Mouse (Mus musculus) hindbrain, embryonic 10.5 days (tissue): ENCODE measurements around the gene Pigf. TPM values are rescaled to one million over a fixed set of nuclear protein-coding genes. Genes with fewer than 3 reads are reported as not detected.
A peak's percentile ranks its signal among the peaks of the same experiment; 100 is the strongest.

Source experiments
- DNase-seq: peaks from one replicate; pipeline ENCODE4 v3.0.0-alpha.2; 2017; ENCODE audit warnings: low spot score
- H3K27ac ChIP-seq: fragments of 300-500 bp; sonication (generic); 2 replicates; pipeline ENCODE4 v1.5.1; 2016; ENCODE audit warnings: mild to moderate bottlenecking, moderate library complexity
- H3K27me3 ChIP-seq: fragments of 300-500 bp; sonication (generic); 2 replicates; pipeline ENCODE4 v1.6.1; 2016; ENCODE audit warnings: mild to moderate bottlenecking; ENCODE audit not compliant: poor library complexity, insufficient read depth, severe bottlenecking
- H3K36me3 ChIP-seq: fragments of 300-500 bp; sonication (generic); 2 replicates; pipeline ENCODE4 v1.6.1; 2016; ENCODE audit warnings: mild to moderate bottlenecking, moderate library complexity
- H3K4me1 ChIP-seq: fragments of 300-500 bp; sonication (generic); replicated peaks from 2 replicates; pipeline ENCODE4 v1.6.1; 2016; ENCODE audit warnings: mild to moderate bottlenecking
- H3K4me3 ChIP-seq: fragments of 300-500 bp; sonication (generic); 2 replicates; pipeline ENCODE4 v1.5.1; 2016; ENCODE audit warnings: mild to moderate bottlenecking, moderate library complexity
- H3K9me3 ChIP-seq: fragments of 300-500 bp; sonication (generic); 2 replicates; pipeline ENCODE4 v1.6.1; 2016; ENCODE audit warnings: mild to moderate bottlenecking, moderate library complexity
- WGBS: fragments of 180-500 bp; shearing (Covaris S2); methylation state at CpG from one replicate; pipeline ENCODE4 v1.1.7; 2016; 5-methylcytosine and 5-hydroxymethylcytosine counted together
- polyA plus RNA-seq: library from polyadenylated mRNA; unstranded; fragments of >200 nt; fragmentation: Nextera tagmentation; extraction: Ambion mirVana; gene quantifications from 2 replicates; pipeline ENCODE4 v1.2.1, GENCODE M21; 2016

Pigf gene
- polyA plus RNA-seq, 1 experiment from 2014 or later = 43.4 TPM

- no peak overlapping the region for H3K4me3 ChIP-seq
- H3K9me3 ChIP-seq = no peaks in the 10 kb centered on the region
- H3K27me3 ChIP-seq = no peaks in the 10 kb centered on the region
- DNase-seq = no peak
- no peak overlapping the region for H3K27ac ChIP-seq
- H3K36me3 ChIP-seq = no peaks in the 10 kb centered on the region
- peaks cover 9% of the 10 kb centered on the region for H3K4me1 ChIP-seq
- 84% methylated on average over 1 of the region's 1 CpGs for WGBS
Observed at GRCm38 (mm10) chr17:87052432-87052831, 27.2 kb upstream of the Pigf start.

- no peak for DNase-seq
- H3K36me3 ChIP-seq = no peaks in the 10 kb centered on the region
- 98% methylated on average over 1 of the region's 1 CpGs for WGBS
Observed at GRCm38 (mm10) chr17:87051652-87052051, 26.4 kb upstream of the Pigf start.

GRCm38 (mm10) chr17:87050469-87051175, 25.4 kb upstream of the Pigf start:
- H3K27ac ChIP-seq = no peak overlapping the region
- DNase-seq = no peak
- H3K9me3 ChIP-seq = no peaks in the 10 kb centered on the region
- no peaks in the 10 kb centered on the region for H3K27me3 ChIP-seq
- no peak overlapping the region for H3K4me3 ChIP-seq
- no peaks in the 10 kb centered on the region for H3K36me3 ChIP-seq
- WGBS = 70% methylated on average over 9 of the region's 9 CpGs
- H3K4me1 ChIP-seq = peaks cover 9% of the 10 kb centered on the region

More at GRCm38 (mm10) chr17:87051652-87052051, 26.4 kb upstream of the Pigf start:
- Histone ChIP-seq H3K9me3 (no peaks in the 10 kb centered on the region), H3K27me3 (no peaks in the 10 kb centered on the region), H3K4me1 (peaks cover 9% of the 10 kb centered on the region), H3K27ac (no peak overlapping the region), H3K4me3 (no peak overlapping the region)

- H3K4me3 ChIP-seq = no peak overlapping the region
- H3K27ac ChIP-seq = no peak overlapping the region
- no peaks in the 10 kb centered on the region for H3K36me3 ChIP-seq
- no peak for DNase-seq
- WGBS = 66% methylated on average over 5 of the region's 5 CpGs
- H3K4me1 ChIP-seq = peaks cover 3% of the 10 kb centered on the region
- no peaks in the 10 kb centered on the region for H3K27me3 ChIP-seq
- no peaks in the 10 kb centered on the region for H3K9me3 ChIP-seq
Observed at GRCm38 (mm10) chr17:87049696-87050095, 24.5 kb upstream of the Pigf start.

GRCm38 (mm10) chr17:87044796-87045195, 19.6 kb upstream of the Pigf start:
- Histone ChIP-seq H3K36me3 (no peaks in the 10 kb centered on the region), H3K27ac (no peak overlapping the region), H3K4me1 (peaks cover 4% of the 10 kb centered on the region; the same call in 1 of the 2 replicates), H3K9me3 (no peaks in the 10 kb centered on the region), H3K27me3 (no peaks in the 10 kb centered on the region), H3K4me3 (no peak overlapping the region)
- no peak for DNase-seq
- 84% methylated on average over 8 of the region's 8 CpGs for WGBS

GRCm38 (mm10) chr17:87044364-87044763, 19.2 kb upstream of the Pigf start:
- no peaks in the 10 kb centered on the region for H3K27me3 ChIP-seq
- DNase-seq = peak; percentile 89
- H3K4me3 ChIP-seq = no peak overlapping the region
- peaks cover 4% of the 10 kb centered on the region; the same call in 1 of the 2 replicates for H3K4me1 ChIP-seq
- no peaks in the 10 kb centered on the region for H3K9me3 ChIP-seq
- no peaks in the 10 kb centered on the region for H3K36me3 ChIP-seq
- 1% methylated on average over 15 of the region's 15 CpGs for WGBS
- no peak overlapping the region for H3K27ac ChIP-seq

GRCm38 (mm10) chr17:87041739-87042138, 16.5 kb upstream of the Pigf start:
- peaks cover 4% of the 10 kb centered on the region; the same call in 1 of the 2 replicates for H3K4me1 ChIP-seq
- H3K27ac ChIP-seq = no peak overlapping the region
- no peaks in the 10 kb centered on the region for H3K9me3 ChIP-seq
- no peaks in the 10 kb centered on the region for H3K27me3 ChIP-seq
- no peak for DNase-seq
- WGBS = 75% methylated on average over 19 of the region's 19 CpGs
- peaks cover 17% of the 10 kb centered on the region for H3K36me3 ChIP-seq
- no peak overlapping the region for H3K4me3 ChIP-seq

- H3K9me3 ChIP-seq = no peaks in the 10 kb centered on the region
- H3K4me3 ChIP-seq = no peak overlapping the region
- DNase-seq = no peak
- no peaks in the 10 kb centered on the region; the same call in 1 of the 2 replicates for H3K4me1 ChIP-seq
- no peak overlapping the region for H3K27ac ChIP-seq
- WGBS = 86% methylated on average over 5 of the region's 5 CpGs
- peaks cover 41% of the 10 kb centered on the region for H3K36me3 ChIP-seq
- H3K27me3 ChIP-seq = no peaks in the 10 kb centered on the region
Observed at GRCm38 (mm10) chr17:87038496-87038895, 13.3 kb upstream of the Pigf start.

GRCm38 (mm10) chr17:87036141-87037073, 11.2 kb upstream of the Pigf start:
- WGBS = 64% methylated on average over 10 of the region's 10 CpGs
- H3K36me3 ChIP-seq = peaks cover 54% of the 10 kb centered on the region
- H3K9me3 ChIP-seq = no peaks in the 10 kb centered on the region
- no peaks in the 10 kb centered on the region for H3K4me1 ChIP-seq
- no peaks in the 10 kb centered on the region for H3K27me3 ChIP-seq
- H3K4me3 ChIP-seq = no peak overlapping the region
- no peak overlapping the region for H3K27ac ChIP-seq
- DNase-seq = no peak

- peaks cover 29% of the 10 kb centered on the region for H3K36me3 ChIP-seq
- H3K27ac ChIP-seq = peak overlapping the region; percentile 83
- peaks cover 26% of the 10 kb centered on the region for H3K4me1 ChIP-seq
- WGBS = 1% methylated on average over 55 of the region's 55 CpGs
- 0 out of 2 replicates have a peak, but pooled peaks cover 2% of the 10 kb centered on the region for H3K9me3 ChIP-seq
- DNase-seq = no peak
- H3K4me3 ChIP-seq = peak overlapping the region; percentile 95
- H3K27me3 ChIP-seq = no peaks in the 10 kb centered on the region
Observed at GRCm38 (mm10) chr17:87024491-87025242, 539 bp downstream of the Pigf start.

- WGBS = 91% methylated on average over 5 of the region's 5 CpGs
- Histone ChIP-seq H3K4me3 (no peak overlapping the region), H3K27ac (no peak overlapping the region), H3K9me3 (no peaks in the 10 kb centered on the region), H3K36me3 (peaks cover 39% of the 10 kb centered on the region), H3K27me3 (no peaks in the 10 kb centered on the region), H3K4me1 (peaks cover 15% of the 10 kb centered on the region)
- DNase-seq = no peak
Observed at GRCm38 (mm10) chr17:87019692-87020091, 5.5 kb downstream of the Pigf start.

- Histone ChIP-seq H3K4me3 (no peak overlapping the region), H3K9me3 (no peaks in the 10 kb centered on the region), H3K36me3 (peaks cover 34% of the 10 kb centered on the region), H3K27ac (no peak overlapping the region), H3K27me3 (no peaks in the 10 kb centered on the region), H3K4me1 (no peaks in the 10 kb centered on the region)
- WGBS = 93% methylated on average over 13 of the region's 13 CpGs
- no peak for DNase-seq
Observed at GRCm38 (mm10) chr17:87011301-87012019, 13.7 kb downstream of the Pigf start.
